Mouse (Mus musculus): Measurements from ENCODE around the gene Kcna5. TPM values are rescaled to one million over a fixed set of nuclear protein-coding genes. Genes with fewer than 3 reads are reported as not detected.
A peak's percentile ranks its signal among the peaks of the same experiment; 100 is the strongest.

Gene Kcna5
- total and polyA plus RNA-seq, 2 experiments: under 0.01 TPM; not detected in 1

DNA sequence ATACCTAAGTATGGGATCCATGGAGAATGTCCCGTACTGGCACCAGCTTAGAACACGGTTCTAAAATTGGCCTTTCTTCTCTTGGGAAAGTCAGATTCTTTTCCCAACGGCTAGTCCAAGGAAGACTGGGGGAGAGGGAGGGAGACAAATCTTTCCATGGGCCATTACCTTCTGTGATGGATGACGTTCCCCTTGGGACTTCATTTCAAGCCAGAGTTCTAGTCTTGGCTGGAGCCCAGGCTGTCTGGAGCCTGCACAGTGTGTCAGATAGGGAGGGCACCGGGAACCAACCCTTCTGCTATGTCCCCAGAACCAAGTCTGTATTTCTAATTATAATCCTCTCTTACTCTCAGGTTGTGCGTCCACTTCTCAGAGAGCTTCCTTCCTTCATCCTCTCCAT lies 26.5 kb downstream of the Kcna5 start:
- H3K79me2 ChIP-seq (ENCODE audit: control insufficient read depth, insufficient read depth, low read length): no peaks in the 10 kb centered on the region
- 77% methylated on average over 6 of the region's 6 CpGs for WGBS
- no peak for DNase-seq (ENCODE audit: extremely low read depth, low read depth, low spot score)
- H3K36me3 ChIP-seq (ENCODE audit: control insufficient read depth, insufficient read depth, low read length): no peaks in the 10 kb centered on the region
- H3K9ac ChIP-seq (ENCODE audit: low read depth, low read length): no peak overlapping the region
- no peak for TF ChIP-seq POLR2A (IDR thresholded peaks at IDR 0.05; ENCODE audit: extremely low read depth, insufficient read depth, low read length)
- no peak overlapping the region for H3K27ac ChIP-seq (replicated peaks; ENCODE audit: insufficient read depth, low read depth, low read length)
- no peaks in the 10 kb centered on the region for H3K4me1 ChIP-seq (ENCODE audit: control insufficient read depth, insufficient read depth, low read length)
- no peak overlapping the region for H3K4me3 ChIP-seq (ENCODE audit: insufficient read depth, low read depth, low read length)
- H3K27me3 ChIP-seq (ENCODE audit: control insufficient read depth, insufficient read depth, low read length): 0 out of 2 replicates have a peak, but pooled peaks cover 3% of the 10 kb centered on the region

GRCm38 (mm10) chr6:126503920-126504319 lies 31.3 kb downstream of the Kcna5 start:
- WGBS: 75% methylated on average over 8 of the region's 8 CpGs
- Histone ChIP-seq H3K9ac (ENCODE audit: low read depth, low read length) (no peak overlapping the region), H3K4me3 (ENCODE audit: insufficient read depth, low read depth, low read length) (no peak overlapping the region), H3K27me3 (ENCODE audit: control insufficient read depth, insufficient read depth, low read length) (0 out of 2 replicates have a peak, but pooled peaks cover 3% of the 10 kb centered on the region), H3K36me3 (ENCODE audit: control insufficient read depth, insufficient read depth, low read length) (no peaks in the 10 kb centered on the region), H3K27ac (replicated peaks; ENCODE audit: insufficient read depth, low read depth, low read length) (no peak overlapping the region), H3K4me1 (ENCODE audit: control insufficient read depth, insufficient read depth, low read length) (no peaks in the 10 kb centered on the region), H3K79me2 (ENCODE audit: control insufficient read depth, insufficient read depth, low read length) (no peaks in the 10 kb centered on the region)
- no peak for DNase-seq (ENCODE audit: extremely low read depth, low read depth, low spot score)
- TF ChIP-seq CTCF (IDR thresholded peaks at IDR 0.05; ENCODE audit: low read depth, low read length) (peak; percentile 32), POLR2A (IDR thresholded peaks at IDR 0.05; ENCODE audit: extremely low read depth, insufficient read depth, low read length) (no peak)

DNA sequence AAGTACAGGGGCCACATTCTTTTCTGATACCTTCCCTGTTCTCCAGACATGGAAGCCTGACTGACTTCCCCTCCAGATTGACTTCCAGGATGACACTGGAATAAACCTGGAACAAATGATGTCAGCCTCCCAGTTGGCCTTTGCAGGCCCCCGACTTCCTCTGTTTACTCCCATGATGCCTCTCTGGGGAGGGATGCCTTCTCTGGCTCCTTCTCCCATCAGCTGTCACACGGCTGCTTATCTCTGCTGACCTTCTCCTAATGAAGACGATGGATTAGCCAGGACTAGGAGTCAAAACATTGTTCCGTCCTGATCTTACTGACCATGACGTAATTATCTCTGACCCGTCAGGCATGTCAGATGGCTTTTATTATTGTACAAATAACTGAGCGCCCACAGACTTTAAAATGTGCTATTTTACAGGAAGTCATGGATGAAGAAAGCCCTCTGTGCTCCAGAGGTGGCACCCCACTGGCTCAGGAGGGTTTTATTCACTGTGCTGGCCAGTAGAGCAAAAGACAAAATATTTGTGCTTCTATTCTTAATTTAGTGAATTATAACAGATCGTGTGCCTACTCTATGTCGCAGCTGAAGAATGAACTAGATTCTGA lies 32.4 kb downstream of the Kcna5 start:
- 58% methylated on average over 9 of the region's 9 CpGs for WGBS
- no peak overlapping the region for H3K9ac ChIP-seq (ENCODE audit: low read depth, low read length)
- H3K4me1 ChIP-seq (ENCODE audit: control insufficient read depth, insufficient read depth, low read length): no peaks in the 10 kb centered on the region
- no peaks in the 10 kb centered on the region for H3K36me3 ChIP-seq (ENCODE audit: control insufficient read depth, insufficient read depth, low read length)
- peak; percentile 11 for DNase-seq (ENCODE audit: extremely low read depth, low read depth, low spot score)
- H3K79me2 ChIP-seq (ENCODE audit: control insufficient read depth, insufficient read depth, low read length): no peaks in the 10 kb centered on the region
- no peak overlapping the region for H3K4me3 ChIP-seq (ENCODE audit: insufficient read depth, low read depth, low read length)
- H3K27me3 ChIP-seq (ENCODE audit: control insufficient read depth, insufficient read depth, low read length): 0 out of 2 replicates have a peak, but pooled peaks cover 3% of the 10 kb centered on the region
- H3K27ac ChIP-seq (replicated peaks; ENCODE audit: insufficient read depth, low read depth, low read length): no peak overlapping the region; the same call in 1 of the 2 replicates
- no peak for TF ChIP-seq POLR2A (IDR thresholded peaks at IDR 0.05; ENCODE audit: extremely low read depth, insufficient read depth, low read length)
- TF ChIP-seq CTCF (IDR thresholded peaks at IDR 0.05; ENCODE audit: low read depth, low read length): no peak

DNA sequence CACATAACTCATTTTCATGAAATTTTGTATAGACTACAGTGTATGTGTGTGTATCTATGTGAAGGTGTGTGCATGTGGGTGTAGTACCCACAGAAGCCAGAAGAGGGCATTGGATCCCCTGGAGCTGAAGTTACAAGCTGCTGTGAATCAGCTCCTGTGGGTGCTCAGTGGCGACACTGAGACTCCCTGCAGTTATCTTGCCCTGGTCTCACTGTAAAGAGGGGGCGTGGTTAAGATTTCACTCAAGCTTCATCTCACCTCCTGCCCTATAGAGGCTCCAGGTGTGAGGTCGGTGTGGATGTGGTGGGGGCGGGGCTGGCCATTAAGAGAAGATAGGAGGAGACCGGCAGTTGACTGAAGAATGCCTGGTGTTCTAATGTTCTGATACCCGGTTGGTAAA lies 34.2 kb downstream of the Kcna5 start:
- H3K27me3 ChIP-seq (ENCODE audit: control insufficient read depth, insufficient read depth, low read length): 0 out of 2 replicates have a peak, but pooled peaks cover under 1% of the 10 kb centered on the region
- no peak overlapping the region for H3K4me3 ChIP-seq (ENCODE audit: insufficient read depth, low read depth, low read length)
- no peak for DNase-seq (ENCODE audit: extremely low read depth, low read depth, low spot score)
- H3K9ac ChIP-seq (ENCODE audit: low read depth, low read length): no peak overlapping the region
- H3K4me1 ChIP-seq (ENCODE audit: control insufficient read depth, insufficient read depth, low read length): no peaks in the 10 kb centered on the region
- WGBS: 82% methylated on average over 6 of the region's 6 CpGs
- no peaks in the 10 kb centered on the region for H3K36me3 ChIP-seq (ENCODE audit: control insufficient read depth, insufficient read depth, low read length)
- no peaks in the 10 kb centered on the region for H3K79me2 ChIP-seq (ENCODE audit: control insufficient read depth, insufficient read depth, low read length)
- no peak for TF ChIP-seq CTCF (IDR thresholded peaks at IDR 0.05; ENCODE audit: low read depth, low read length)
- no peak for TF ChIP-seq POLR2A (IDR thresholded peaks at IDR 0.05; ENCODE audit: extremely low read depth, insufficient read depth, low read length)
- H3K27ac ChIP-seq (replicated peaks; ENCODE audit: insufficient read depth, low read depth, low read length): no peak overlapping the region

DNA sequence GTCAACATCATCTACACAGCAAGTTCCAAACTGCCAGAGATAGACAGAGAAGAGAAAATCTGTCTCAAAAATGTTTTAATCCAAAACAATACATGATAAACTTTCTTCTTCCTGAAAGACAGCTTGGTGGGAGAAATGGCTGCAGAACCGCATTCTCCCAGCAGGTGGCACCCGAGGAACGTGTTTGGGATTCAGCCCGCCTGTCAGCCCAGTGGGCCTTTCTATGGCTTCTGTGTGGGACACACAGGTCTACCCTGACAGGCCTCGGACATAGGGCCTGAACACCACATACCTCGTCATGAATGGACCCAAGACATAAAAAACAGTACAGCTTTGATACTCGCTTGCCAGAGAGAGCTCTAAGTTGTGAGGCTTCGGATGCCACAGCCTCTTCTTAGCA lies 35.1 kb downstream of the Kcna5 start:
- Histone ChIP-seq H3K36me3 (ENCODE audit: control insufficient read depth, insufficient read depth, low read length) (no peaks in the 10 kb centered on the region), H3K79me2 (ENCODE audit: control insufficient read depth, insufficient read depth, low read length) (no peaks in the 10 kb centered on the region), H3K27ac (replicated peaks; ENCODE audit: insufficient read depth, low read depth, low read length) (no peak overlapping the region), H3K27me3 (ENCODE audit: control insufficient read depth, insufficient read depth, low read length) (no peaks in the 10 kb centered on the region), H3K4me1 (ENCODE audit: control insufficient read depth, insufficient read depth, low read length) (no peaks in the 10 kb centered on the region), H3K4me3 (ENCODE audit: insufficient read depth, low read depth, low read length) (no peak overlapping the region), H3K9ac (ENCODE audit: low read depth, low read length) (no peak overlapping the region)
- WGBS: 19% methylated on average over 8 of the region's 8 CpGs
- peak; percentile 20 for DNase-seq (ENCODE audit: extremely low read depth, low read depth, low spot score)
- TF ChIP-seq POLR2A (IDR thresholded peaks at IDR 0.05; ENCODE audit: extremely low read depth, insufficient read depth, low read length) (no peak), CTCF (IDR thresholded peaks at IDR 0.05; ENCODE audit: low read depth, low read length) (peak; percentile 95)

- H3K27me3 ChIP-seq (ENCODE audit: control insufficient read depth, insufficient read depth, low read length): no peaks in the 10 kb centered on the region
- TF ChIP-seq POLR2A (IDR thresholded peaks at IDR 0.05; ENCODE audit: extremely low read depth, insufficient read depth, low read length) (no peak), CTCF (IDR thresholded peaks at IDR 0.05; ENCODE audit: low read depth, low read length) (peak; percentile 53)
- WGBS: 57% methylated on average over 5 of the region's 5 CpGs
- DNase-seq (ENCODE audit: extremely low read depth, low read depth, low spot score): peak; percentile 5
- H3K4me1 ChIP-seq (ENCODE audit: control insufficient read depth, insufficient read depth, low read length): no peaks in the 10 kb centered on the region
- H3K36me3 ChIP-seq (ENCODE audit: control insufficient read depth, insufficient read depth, low read length): no peaks in the 10 kb centered on the region
- H3K79me2 ChIP-seq (ENCODE audit: control insufficient read depth, insufficient read depth, low read length): no peaks in the 10 kb centered on the region
- no peak overlapping the region for H3K27ac ChIP-seq (replicated peaks; ENCODE audit: insufficient read depth, low read depth, low read length)
- no peak overlapping the region for H3K4me3 ChIP-seq (ENCODE audit: insufficient read depth, low read depth, low read length)
- no peak overlapping the region for H3K9ac ChIP-seq (ENCODE audit: low read depth, low read length)
Observed at GRCm38 (mm10) chr6:126497878-126498277, 37.3 kb downstream of the Kcna5 start.

Measured in liver, adult 2 months (tissue).